Mouse (Mus musculus) ES-E14 (cell line): ENCODE measurements around the gene Gm15517. TPM values are rescaled to one million over a fixed set of nuclear protein-coding genes. Genes with fewer than 3 reads are reported as not detected.
"Not testable (repeated sequence)": the region's sequence is repeated elsewhere in the genome, so short reads cannot be mapped to it uniquely, and the experiment has no call there.

Experiments used
- DNase-seq: peaks from one replicate; pipeline ENCODE4 v3.0.0-alpha.2; 2013; ENCODE audit warnings: low read depth, low spot score
- H3K27ac ChIP-seq: 2 replicates; pipeline ENCODE4 v1.5.1; 2012; ENCODE audit warnings: low read depth, mild to moderate bottlenecking, low read length, moderate library complexity, mixed read lengths; ENCODE audit not compliant: poor library complexity, insufficient read depth, severe bottlenecking
- H3K36me3 ChIP-seq: 2 replicates; pipeline ENCODE4 v1.6.1; 2012; ENCODE audit warnings: mild to moderate bottlenecking, low read length, moderate library complexity, mixed read lengths; ENCODE audit not compliant: control insufficient read depth, poor library complexity, insufficient read depth, severe bottlenecking
- H3K4me1 ChIP-seq, 2 experiments: fragments of 150-350 bp in 1 of 2; sonication (generic) in 1 of 2; 2 replicates each; pipeline ENCODE4 v1.6.1; 2012; ENCODE audit warnings: low read length in 2 of 2, mild to moderate bottlenecking in 1 of 2, mixed read lengths in 1 of 2; ENCODE audit not compliant: control insufficient read depth in 2 of 2, insufficient read depth in 2 of 2, poor library complexity in 1 of 2
- H3K4me3 ChIP-seq, 2 experiments: fragments of 150-350 bp in 1 of 2; sonication (generic) in 1 of 2; 2 replicates each; pipeline ENCODE4 v1.5.1; 2012; ENCODE audit warnings: low read length in 2 of 2, low read depth in 1 of 2, mild to moderate bottlenecking in 1 of 2, mixed read lengths in 1 of 2; ENCODE audit not compliant: insufficient read depth in 1 of 2, poor library complexity in 1 of 2, severe bottlenecking in 1 of 2
- H3K9ac ChIP-seq: 2 replicates; pipeline ENCODE4 v1.6.1; 2012; ENCODE audit warnings: low read depth, mild to moderate bottlenecking, low read length, mixed read lengths; ENCODE audit not compliant: poor library complexity, insufficient read depth, severe bottlenecking
- H3K9me3 ChIP-seq: fragments of 150-350 bp; sonication (generic); 2 replicates; pipeline ENCODE4 v1.6.1; 2012; ENCODE audit warnings: low read depth, mild to moderate bottlenecking, low read length; ENCODE audit not compliant: control insufficient read depth, insufficient read depth
- CHD2 ChIP-seq: IDR thresholded peaks from 2 replicates; pipeline ENCODE4 v1.6.1; 2014; ENCODE audit warnings: mild to moderate bottlenecking, low read depth, low read length, inconsistent platforms
- HCFC1 ChIP-seq: IDR thresholded peaks from 2 replicates; pipeline ENCODE4 v1.6.1; 2012; ENCODE audit warnings: low read length, inconsistent platforms, borderline replicate concordance; ENCODE audit not compliant: insufficient read depth
- MAFK ChIP-seq: IDR thresholded peaks from 2 replicates; pipeline ENCODE4 v1.6.1; 2014; ENCODE audit warnings: mild to moderate bottlenecking, low read depth, low read length, inconsistent platforms; ENCODE audit not compliant: insufficient read depth
- ZC3H11A ChIP-seq: IDR thresholded peaks from 2 replicates; pipeline ENCODE4 v1.6.1; 2012; ENCODE audit warnings: low read depth, mild to moderate bottlenecking, inconsistent platforms, low read length, borderline replicate concordance
- ZNF384 ChIP-seq: IDR thresholded peaks from 2 replicates; pipeline ENCODE4 v1.6.1; 2012; ENCODE audit warnings: low read depth, low read length, inconsistent platforms
- in situ Hi-C, 2 experiments: fragments of 600-800 bp; cut with MboI; formaldehyde crosslinking; loops; one replicate each; pipeline ENCODE4 v1.15.1; 2025; ENCODE audit warnings: low sequenced_read_pairs in 2 of 2, inconsistent platforms in 1 of 2; ENCODE audit not compliant: unreplicated experiment in 2 of 2
- total RNA-seq: library from RNA; depleted of rRNA; stranded (reverse); fragments of 300-350 nt; gene quantifications from 2 replicates; pipeline ENCODE4 v1.2.3, GENCODE M21; 2012; rRNA removed

Gm15517 gene
- total RNA-seq, result 1.4 TPM in 1 of 2 replicates, not detected in the other

- no peaks in the 10 kb centered on the region for H3K9me3 ChIP-seq
- no peak within 1 kb of the TSS for H3K9ac ChIP-seq
- DNase-seq, result no peak
- no peak for TF ChIP-seq ZC3H11A
- TF ChIP-seq CHD2, result no peak
- H3K4me3 ChIP-seq, result no peak within 1 kb of the TSS
- no peaks in the 10 kb centered on the region for H3K36me3 ChIP-seq
- no peak within 1 kb of the TSS for H3K27ac ChIP-seq
- H3K4me1 ChIP-seq, result peaks cover 0 to 6% of the 10 kb centered on the region in 2 experiments; a peak in 1 of 4 replicates
- in situ Hi-C loops, result loop anchor here (10.0 to 25.0 kb wide), 4 partner anchors 54 to 176 kb away; partner anchors contain the start of genes Lrrc4b (in 1 of the 2) and Shank1 (in 1 of the 2)
Observed at GRCm38 (mm10) chr7:44261147-44261546, at the start of gene Gm15517. TSS of gene Gm15517 (plus strand) at chr7:44261447.

- H3K9me3 ChIP-seq, result no peaks in the 10 kb centered on the region
- DNase-seq, result no peak
- H3K9ac ChIP-seq, result no peak within 1 kb of the TSS
- in situ Hi-C loops, result loop anchor here in 1 of 2 experiments (5.0 to 25.0 kb wide), 2 partner anchors 203 to 253 kb away; partner anchors contain the start of genes Klk1b1, Klk1b26 and Klk1b8
- no peak for TF ChIP-seq CHD2
- TF ChIP-seq ZC3H11A, result no peak
- TF ChIP-seq HCFC1, result no peak
- TF ChIP-seq ZNF384, result no peak
- TF ChIP-seq MAFK, result no peak
- no peaks in the 10 kb centered on the region for H3K36me3 ChIP-seq
- no peaks in the 10 kb centered on the region for H3K4me1 ChIP-seq
- no peak within 1 kb of the TSS for H3K27ac ChIP-seq
- H3K4me3 ChIP-seq, result no peak within 1 kb of the TSS
Observed at GRCm38 (mm10) chr7:44215645-44216044, 45.6 kb upstream of the Gm15517 start, which contains the start of gene Klk1b5. TSS of gene Klk1b5 (plus strand) at chr7:44215945.

- not testable (repeated sequence) for H3K4me3 ChIP-seq, H3K36me3 ChIP-seq, H3K4me1 ChIP-seq, DNase-seq, H3K27ac ChIP-seq, H3K9me3 ChIP-seq, H3K9ac ChIP-seq
- in situ Hi-C loops, result loop anchor here in 1 of 2 experiments (25.0 kb wide), 1 partner anchor 259 kb away; the partner anchor contains the start of genes Klk1b1 and Klk1b8
Observed at GRCm38 (mm10) chr7:44221601-44222000, 39.6 kb upstream of the Gm15517 start.

- not testable (repeated sequence) for H3K36me3 ChIP-seq, DNase-seq, H3K4me1 ChIP-seq, H3K27ac ChIP-seq, H3K9me3 ChIP-seq, H3K9ac ChIP-seq, H3K4me3 ChIP-seq
- in situ Hi-C loops, result loop anchor here in 1 of 2 experiments (25.0 kb wide), 1 partner anchor 260 kb away; the partner anchor contains the start of genes Klk1b1 and Klk1b8
Observed at GRCm38 (mm10) chr7:44222335-44222734, 38.9 kb upstream of the Gm15517 start.

- no peak for DNase-seq
- peaks cover 3 to 9% of the 10 kb centered on the region in 2 experiments; a peak in 2 of 4 replicates for H3K4me1 ChIP-seq
- TF ChIP-seq HCFC1 (no peak), ZNF384 (no peak), ZC3H11A (no peak), CHD2 (no peak), MAFK (no peak)
- in situ Hi-C loops, result no loop called here
- H3K9ac ChIP-seq, result no peak within 1 kb of the TSS
- H3K36me3 ChIP-seq, result no peaks in the 10 kb centered on the region
- H3K9me3 ChIP-seq, result no peaks in the 10 kb centered on the region
- no peak within 1 kb of the TSS for H3K27ac ChIP-seq
- no peak within 1 kb of the TSS for H3K4me3 ChIP-seq
Observed at GRCm38 (mm10) chr7:44225076-44225475, 36.2 kb upstream of the Gm15517 start, which contains the start of gene Klk1. TSS of gene Klk1 (plus strand) at chr7:44225360.
